Mouse (Mus musculus) stomach, postnatal 0 days (tissue): Measurements from ENCODE around the gene L1cam.

ENCODE experiments used
- CTCF ChIP-seq: IDR thresholded peaks from 2 replicates; pipeline ENCODE4 v1.5.1; 2016; ENCODE audit warnings: antibody characterized with exemption, low read depth, mild to moderate bottlenecking, moderate library complexity
- EP300 ChIP-seq: optimal IDR thresholded peaks from 2 replicates; pipeline ENCODE3; 2016; ENCODE audit warnings: antibody characterized with exemption

- TF ChIP-seq EP300 (no peak), CTCF (no peak)
Observed at GRCm38 (mm10) chrX:73805814-73806213, 90.1 kb downstream of the L1cam start.
